Mouse (Mus musculus) adrenal gland, postnatal 0 days (tissue): ENCODE results near the gene Mapk1. TPM values are rescaled to one million over a fixed set of nuclear protein-coding genes. Genes with fewer than 3 reads are reported as not detected.

Experiments
- polyA plus RNA-seq: library from polyadenylated mRNA; unstranded; fragments of >200 nt; fragmentation: Nextera tagmentation; extraction: Ambion mirVana; gene quantifications from 2 replicates; pipeline ENCODE4 v1.2.1, GENCODE M21; 2015

Gene Mapk1
- polyA plus RNA-seq = 101 and 153 TPM in 2 replicates

DNA sequence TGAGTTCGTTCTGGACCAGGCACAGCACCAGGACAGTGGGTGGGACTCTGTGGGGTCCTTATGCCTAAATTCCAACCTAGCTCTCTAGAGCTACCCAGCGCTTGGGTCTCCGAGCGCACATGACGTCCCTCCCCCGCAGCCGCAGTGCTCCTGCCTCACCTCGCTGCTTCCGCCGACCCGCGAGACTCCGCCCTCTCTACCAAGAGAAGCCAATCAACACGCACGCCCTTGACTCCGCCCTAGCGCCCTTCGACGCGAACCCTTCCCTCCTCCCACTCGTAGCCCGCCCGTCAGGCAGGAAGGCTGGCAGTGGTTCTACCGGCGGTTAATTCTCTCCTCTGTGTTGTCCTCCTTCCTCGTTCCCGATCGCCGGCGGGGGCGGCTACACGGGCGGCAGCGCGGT lies at the start of gene Mapk1:
Gene Mapk1 (plus strand): TSS at position 252 of the 403 bp plus-strand sequence.

DNA sequence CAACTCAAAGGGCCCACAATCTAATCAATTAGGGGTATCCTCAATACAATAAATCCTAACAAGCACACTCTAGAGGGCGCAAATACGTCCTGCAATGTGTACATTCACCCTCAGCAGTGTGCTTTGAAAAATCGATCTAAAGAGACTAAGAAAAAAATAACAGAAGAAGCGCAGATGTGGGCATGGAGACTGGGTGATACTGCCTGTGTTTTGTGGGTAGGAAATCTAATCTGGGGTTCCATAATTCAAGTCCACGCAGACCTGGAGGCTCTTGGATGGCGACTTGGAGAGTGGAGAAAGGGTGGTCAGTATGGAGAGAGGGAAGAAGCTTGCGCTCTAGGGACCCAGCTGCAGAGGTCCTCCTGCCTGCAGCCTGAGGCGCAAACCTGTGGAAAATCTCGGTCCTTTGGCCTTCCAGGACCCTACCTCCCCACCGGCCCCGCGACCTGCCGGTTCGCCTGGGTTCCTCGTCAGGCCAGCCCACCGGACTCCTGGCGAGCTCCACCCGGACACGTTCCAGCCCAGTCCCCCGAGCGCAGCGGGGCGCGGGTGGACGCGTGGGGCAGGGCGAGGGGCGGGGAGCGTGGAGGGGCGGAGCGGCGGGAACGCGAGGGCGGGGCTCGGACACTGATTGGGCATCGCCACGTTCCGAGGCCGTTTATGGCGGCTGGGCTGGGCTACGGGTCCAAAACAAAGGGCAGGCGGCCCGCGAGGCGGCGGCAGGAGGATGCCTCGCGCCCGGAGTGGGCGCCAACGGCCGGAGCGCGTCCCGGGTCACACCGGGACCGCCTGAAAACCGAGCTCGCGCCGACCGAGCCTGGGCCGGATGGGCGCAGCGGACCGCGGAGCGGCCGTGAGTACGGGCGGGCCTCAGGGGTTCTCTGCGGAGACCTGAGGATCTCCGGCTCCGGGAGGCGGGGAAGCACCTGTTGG lies 86.6 kb downstream of the Mapk1 start, which contains the start of gene Ypel1:
Gene Ypel1 (plus strand): TSS at position 186 of the 933 bp plus-strand sequence.

Other genes with a start within 250 kb of the Mapk1 start
- 0.32 and 0.40 TPM in 2 replicates for gene Spag6l, start 153.9 kb upstream of the Mapk1 start, polyA plus RNA-seq
- gene Igll1, start 119.4 kb upstream of the Mapk1 start, polyA plus RNA-seq = 0.95 and 1.4 TPM in 2 replicates
- 28.4 and 47.1 TPM in 2 replicates for gene Top3b, start 112.6 kb upstream of the Mapk1 start, polyA plus RNA-seq
- gene Vpreb1, start 112.5 kb upstream of the Mapk1 start, polyA plus RNA-seq = 1.8 TPM in 2 replicates
- gene Ppm1f, start 86.9 kb upstream of the Mapk1 start, polyA plus RNA-seq = 11.7 and 15.3 TPM in 2 replicates
- gene Ypel1, start 86.3 kb downstream of the Mapk1 start, polyA plus RNA-seq = 24.9 and 33.5 TPM in 2 replicates
- 82.9 and 125 TPM in 2 replicates for gene Ppil2, start 127.9 kb downstream of the Mapk1 start, polyA plus RNA-seq
- 4.1 and 6.4 TPM in 2 replicates for gene 2610318N02Rik, start 141.8 kb downstream of the Mapk1 start, polyA plus RNA-seq
- gene Sdf2l1, start 149.0 kb downstream of the Mapk1 start, polyA plus RNA-seq = 36.6 and 53.6 TPM in 2 replicates
- 16.8 and 18.3 TPM in 2 replicates for gene Ydjc, start 161.2 kb downstream of the Mapk1 start, polyA plus RNA-seq
- 0.28 and 0.55 TPM in 2 replicates for gene Ccdc116, start 163.8 kb downstream of the Mapk1 start, polyA plus RNA-seq
- 286 and 352 TPM in 2 replicates for gene Ube2l3, start 219.3 kb downstream of the Mapk1 start, polyA plus RNA-seq
- gene Rimbp3, start 225.2 kb downstream of the Mapk1 start, polyA plus RNA-seq = 0.09 and 0.12 TPM in 2 replicates